Mouse (Mus musculus) layer of hippocampus, postnatal 10 days (tissue): ENCODE results near the gene Nutf2-ps1. TPM values are rescaled to one million over a fixed set of nuclear protein-coding genes. Genes with fewer than 3 reads are reported as not detected.

ENCODE experiments used
- DNase-seq, 2 experiments: peaks; one replicate each; pipeline ENCODE4 v3.0.0; 2021; ENCODE audit warnings: low spot score in 2 of 2
- total RNA-seq, 2 experiments: library from RNA; stranded (reverse); gene quantifications; 2 replicates each; pipeline ENCODE4 v1.2.3; 2021

Nutf2-ps1 gene
- total RNA-seq, 2 experiments from 2014 or later: 53.4 to 65.1 TPM

- DNase-seq: no peak
These were observed 17.1 kb downstream of the Nutf2-ps1 start for GRCm38 (mm10) chr19:53571501-53572428.

GRCm38 (mm10) chr19:53571056-53571455 is 17.8 kb downstream of the Nutf2-ps1 start:
- DNase-seq: no peak

DNA sequence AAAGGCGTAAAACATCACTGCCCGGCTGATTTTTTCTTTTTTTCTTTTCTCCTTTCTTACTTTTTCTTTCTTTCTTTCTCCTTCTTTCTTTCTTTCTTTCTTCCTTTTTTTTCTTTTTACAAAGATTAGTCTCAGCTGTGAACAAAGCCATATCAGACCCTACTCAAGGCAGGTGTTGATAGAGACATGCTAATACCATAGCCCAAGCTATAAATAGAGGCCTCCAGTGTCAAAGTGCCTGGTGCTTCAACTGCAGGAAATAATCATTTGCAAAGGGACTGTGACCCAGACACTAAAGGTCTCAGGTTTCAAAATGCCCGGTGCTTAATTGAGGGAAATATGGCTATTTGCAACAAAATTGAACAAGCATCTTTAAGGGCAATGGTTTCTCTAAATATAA is 20.3 kb downstream of the Nutf2-ps1 start:
- DNase-seq: no peak

DNA sequence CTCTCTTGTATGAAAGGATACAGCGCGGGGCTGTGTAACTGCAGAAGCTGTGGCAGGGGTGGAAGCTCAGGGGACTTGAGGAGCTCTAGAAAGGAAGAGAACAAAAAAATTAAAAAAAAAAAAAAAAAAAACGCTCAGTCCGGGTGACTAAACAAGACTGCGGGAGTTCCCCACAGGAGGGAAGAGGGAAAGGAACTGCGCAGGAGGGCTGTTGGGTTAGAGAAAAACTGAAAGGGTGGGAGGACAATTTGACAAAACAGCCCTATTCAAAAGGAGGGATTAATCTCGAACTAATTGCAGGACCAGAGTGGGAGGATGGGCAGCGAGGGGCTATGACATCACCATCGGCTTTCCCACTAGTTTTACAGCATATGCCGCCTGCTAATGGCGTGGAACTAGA is 21.0 kb downstream of the Nutf2-ps1 start:
- no peak for DNase-seq

DNA sequence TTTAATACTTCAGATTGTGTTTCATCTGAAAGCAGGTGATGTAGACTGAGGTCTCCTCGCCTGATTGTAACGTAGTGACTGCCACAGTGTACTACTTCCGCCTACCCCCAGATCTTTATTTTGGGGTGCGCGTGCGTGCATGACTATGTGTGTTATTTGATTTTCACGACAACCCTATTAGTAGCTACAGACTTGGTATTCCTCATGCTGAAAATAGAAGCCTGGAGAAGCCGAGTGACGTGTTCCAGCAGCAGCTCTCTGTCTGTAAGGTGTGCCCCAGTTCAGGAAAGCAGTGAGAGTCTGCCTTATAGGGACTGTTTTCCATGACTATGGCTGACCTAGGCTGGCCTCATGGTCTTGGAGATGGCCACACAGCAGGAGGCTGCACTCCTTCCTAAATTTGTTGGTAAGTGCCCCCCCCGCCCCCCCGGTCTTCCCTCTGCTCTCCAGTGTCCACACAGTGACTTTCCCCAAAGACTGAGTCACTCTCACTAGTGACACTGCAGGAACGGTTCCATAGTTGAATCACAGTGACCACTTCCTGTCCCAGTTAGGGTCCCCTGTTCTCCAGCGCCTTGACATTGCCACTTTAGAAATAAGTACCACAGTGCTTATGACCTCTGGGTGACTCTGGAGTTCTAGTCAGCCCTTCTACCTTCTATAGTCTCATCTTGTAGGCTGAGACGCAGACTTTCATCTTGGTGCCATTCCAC is 23.1 kb downstream of the Nutf2-ps1 start:
- DNase-seq: no peak

GRCm38 (mm10) chr19:53564174-53564573 is 24.7 kb downstream of the Nutf2-ps1 start:
- DNase-seq: no peak

DNA sequence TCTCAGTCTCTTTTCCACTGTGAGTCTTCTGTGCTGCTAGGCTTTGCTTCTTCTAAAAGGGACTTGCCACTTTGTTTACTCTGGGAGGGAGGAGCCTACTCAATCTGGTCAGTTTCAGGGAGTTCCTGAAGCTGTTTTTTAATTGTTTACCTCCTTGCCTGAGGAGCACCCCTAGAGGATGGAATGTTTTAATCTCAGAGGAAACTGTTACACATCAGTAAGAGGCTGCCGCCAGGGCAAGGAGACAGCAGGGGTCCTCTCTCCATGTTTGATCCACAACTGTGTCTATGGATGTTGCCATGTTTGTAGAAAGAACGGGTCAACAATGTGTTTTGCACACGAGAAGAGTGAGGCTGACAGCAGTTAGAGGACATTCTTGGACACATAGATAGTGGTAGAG is 28.4 kb downstream of the Nutf2-ps1 start:
- no peak for DNase-seq

DNA sequence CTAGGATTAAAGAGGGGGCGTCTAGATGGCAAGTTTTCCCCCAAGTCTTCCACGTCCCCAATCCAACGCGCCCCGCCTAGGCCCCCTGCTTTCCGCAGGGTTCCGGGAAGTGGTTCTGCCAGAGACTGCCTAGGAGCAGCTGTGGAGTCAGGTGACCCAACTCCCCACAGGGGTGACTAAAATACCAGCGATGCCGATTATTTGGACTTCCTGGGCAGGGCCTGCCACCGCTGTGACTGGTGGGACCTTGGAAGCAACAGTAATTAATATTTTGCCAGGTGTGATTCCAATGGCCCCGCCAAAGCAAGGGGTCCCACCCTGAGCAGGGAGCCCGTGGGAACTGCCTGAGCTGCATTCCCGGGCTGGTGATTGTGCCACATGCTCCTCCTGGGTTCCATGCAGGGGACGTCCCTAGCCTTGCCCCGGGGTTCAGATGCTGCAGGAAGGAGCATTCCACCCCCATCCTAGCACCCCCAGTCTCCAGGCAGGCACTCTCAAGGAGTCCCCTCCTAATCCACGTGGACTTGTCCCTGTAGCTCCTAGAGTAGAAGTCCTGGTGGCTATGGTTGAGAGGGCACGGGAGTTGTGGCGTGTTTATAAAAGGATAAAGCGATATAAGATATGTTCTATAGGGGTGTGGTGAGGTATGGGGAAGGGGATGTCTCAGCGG is 31.5 kb downstream of the Nutf2-ps1 start:
- no peak for DNase-seq

DNA sequence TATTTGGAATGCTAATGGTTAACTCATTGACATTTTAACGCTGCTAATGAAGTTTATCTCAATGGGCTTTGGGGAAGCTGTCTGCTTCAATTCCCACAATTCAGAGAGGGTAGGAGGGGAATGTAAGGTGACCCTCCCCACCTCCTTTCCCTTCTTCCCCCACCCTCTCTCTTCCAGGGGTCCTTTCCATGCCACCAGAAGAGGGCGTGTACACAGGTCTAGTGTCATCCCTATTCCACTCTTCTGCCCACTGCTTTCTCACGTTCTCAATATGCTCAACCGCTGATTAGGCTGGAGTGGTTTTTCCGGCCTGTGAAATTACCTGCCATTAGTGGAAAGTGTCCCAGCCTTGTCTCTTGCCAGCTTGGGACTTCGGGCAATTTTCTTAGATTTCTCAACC is 32.0 kb downstream of the Nutf2-ps1 start:
- no peak for DNase-seq

DNA sequence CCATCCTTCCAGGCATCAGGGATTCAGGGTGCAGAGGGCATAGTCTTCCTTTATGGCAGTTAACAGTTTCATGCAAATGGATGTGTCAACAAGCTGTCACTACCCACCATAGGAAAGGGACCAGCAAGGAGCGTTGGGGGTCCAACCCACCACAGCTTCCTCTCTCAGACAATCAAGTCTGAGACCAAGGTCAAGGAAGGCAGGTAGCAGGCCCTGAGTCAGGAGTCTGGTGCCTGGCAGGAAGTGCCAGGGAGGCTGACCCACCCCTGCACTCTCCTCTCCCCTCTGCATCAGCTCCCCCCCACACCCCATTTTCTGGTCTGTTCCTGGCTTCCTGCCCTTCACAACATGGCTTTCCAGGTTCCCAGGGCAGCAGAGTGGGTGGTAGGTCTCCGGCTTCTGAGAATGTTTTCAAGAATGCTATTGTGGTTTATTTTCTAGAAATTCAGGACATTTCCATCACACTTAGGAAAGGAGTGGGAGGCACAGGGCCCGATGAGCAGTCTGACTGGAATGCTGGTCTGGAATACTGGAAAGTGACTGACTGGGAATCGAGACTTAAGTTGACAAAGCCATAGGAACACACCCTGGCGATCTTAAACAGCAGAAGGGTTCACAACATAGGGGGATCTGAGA is 33.8 kb downstream of the Nutf2-ps1 start:
- DNase-seq: no peak

GRCm38 (mm10) chr19:53554402-53554801 is 34.5 kb downstream of the Nutf2-ps1 start:
- DNase-seq: no peak

DNA sequence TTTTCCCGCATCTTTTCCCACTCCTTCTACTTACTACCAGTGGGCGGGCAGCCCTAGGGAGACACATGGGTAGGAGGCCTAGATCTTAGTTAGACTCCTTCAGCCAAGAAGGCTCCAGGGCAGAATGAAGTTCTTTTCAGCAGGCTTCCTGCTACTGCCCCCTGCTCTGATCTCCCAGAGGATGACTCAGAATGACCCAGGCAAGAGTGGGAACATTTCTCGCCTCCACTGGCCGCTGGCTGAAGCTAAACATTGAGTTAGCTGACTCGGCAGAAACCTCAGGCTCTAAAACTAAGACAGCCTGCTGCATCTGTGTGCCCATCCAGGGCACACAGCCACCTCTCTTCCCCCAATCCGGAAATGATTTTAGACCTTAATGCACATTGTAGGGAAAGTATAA is 36.1 kb downstream of the Nutf2-ps1 start:
- DNase-seq: no peak

- DNase-seq: no peak
These were observed 36.6 kb downstream of the Nutf2-ps1 start for GRCm38 (mm10) chr19:53552216-53552786.

DNA sequence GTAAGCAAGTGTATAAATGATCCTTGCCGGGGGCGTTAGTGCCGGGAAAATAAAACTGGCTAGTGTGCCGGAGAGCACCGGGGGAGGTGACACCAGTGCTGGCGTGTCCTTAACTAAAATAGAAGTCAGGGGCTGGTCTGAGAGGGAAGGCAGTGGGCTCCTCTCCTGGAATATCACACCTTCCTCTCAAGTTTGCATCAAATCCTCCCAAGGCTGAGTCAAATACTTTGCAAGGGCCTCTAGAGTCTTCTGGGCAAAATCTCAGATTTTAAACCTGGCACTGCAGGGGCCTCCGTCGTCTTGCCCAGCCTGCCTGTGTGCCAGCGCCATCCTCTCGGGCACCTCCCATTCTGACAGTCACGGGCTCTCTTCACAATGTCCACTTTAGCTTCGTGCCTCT is 37.9 kb downstream of the Nutf2-ps1 start:
- DNase-seq: no peak

DNA sequence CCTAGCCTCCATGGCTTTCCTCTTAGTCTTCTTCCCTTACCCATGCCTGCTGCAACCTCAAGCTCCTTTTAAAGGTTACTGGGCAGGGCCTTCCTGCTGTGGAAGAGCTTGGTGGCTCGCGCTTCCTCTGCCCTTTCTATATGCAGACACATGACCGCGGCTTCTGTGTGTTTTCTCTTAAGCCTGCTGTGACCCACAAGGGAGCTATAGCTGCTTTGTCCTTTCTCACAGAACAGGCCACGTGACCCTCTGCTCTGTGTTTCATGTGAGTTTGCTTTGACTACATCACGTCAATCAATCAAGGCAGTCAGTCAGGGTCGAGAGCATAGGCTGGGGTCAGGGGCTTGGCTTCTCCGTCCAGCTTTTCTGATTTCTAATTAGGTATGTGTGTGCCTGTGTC is 41.3 kb downstream of the Nutf2-ps1 start:
- no peak for DNase-seq

GRCm38 (mm10) chr19:53544923-53545561 is 43.8 kb downstream of the Nutf2-ps1 start:
- DNase-seq: no peak

DNA sequence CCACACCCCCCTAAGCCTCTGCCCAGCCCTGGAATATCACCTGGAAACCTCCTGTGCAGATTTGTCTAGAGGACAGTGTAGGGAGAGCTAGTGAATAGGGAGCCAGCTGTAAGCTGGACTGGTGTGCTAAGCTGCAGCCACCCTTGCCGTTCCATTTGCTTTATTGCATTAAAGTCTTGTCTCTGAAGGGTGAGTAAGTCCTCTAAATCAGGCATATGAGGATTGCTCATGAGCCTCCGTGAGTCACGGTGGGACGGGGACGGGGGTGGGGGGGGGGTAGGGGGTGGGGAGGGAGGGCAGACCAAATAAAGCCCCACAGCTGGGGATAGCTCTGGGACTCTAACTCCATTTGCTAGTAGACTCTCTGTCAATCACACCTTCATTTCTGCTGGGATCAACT is 45.3 kb downstream of the Nutf2-ps1 start:
- no peak for DNase-seq

DNA sequence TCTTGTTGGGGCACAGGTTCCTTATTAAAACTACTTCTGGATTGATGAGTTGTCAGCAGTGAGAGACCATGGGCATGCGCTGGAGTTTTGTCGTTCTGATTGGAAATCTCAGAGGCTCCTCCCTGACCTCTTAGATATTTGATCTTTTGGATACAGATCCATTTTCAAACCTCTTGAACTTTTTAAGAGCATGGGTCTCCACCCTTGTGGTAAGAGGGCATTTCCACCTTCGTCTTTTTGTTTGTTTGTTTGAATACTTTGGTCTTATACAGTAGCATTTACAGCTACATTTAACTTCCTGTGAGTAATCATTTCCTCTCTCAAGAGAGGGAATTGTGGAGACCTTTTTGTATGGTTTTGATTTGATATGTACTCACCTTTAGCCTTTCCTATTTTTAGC is 49.6 kb downstream of the Nutf2-ps1 start:
- DNase-seq: no peak

DNA sequence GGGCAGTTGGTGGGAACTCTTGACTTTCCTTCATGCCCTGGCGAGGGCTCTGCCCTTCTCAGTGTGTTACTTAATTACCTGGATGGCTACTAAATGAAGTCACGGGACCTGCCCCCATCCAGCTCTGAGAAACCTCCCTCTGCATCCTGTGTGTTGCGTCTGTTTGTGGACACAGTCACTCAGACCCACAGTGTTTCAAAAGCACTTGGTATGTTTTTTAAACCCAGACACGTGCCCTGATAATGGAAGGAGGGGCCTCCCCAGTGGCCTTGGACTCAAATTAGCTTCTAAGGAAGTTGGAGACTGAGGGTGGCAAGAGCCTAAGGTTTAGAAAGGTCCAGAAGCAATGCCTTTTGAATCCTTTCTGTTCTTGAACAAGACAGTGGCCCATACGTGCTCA is 50.1 kb downstream of the Nutf2-ps1 start:
- DNase-seq: no peak
